Mouse (Mus musculus) E14TG2a.4 (cell line): ENCODE results near the gene Rrbp1.

Source experiments
- CTCF ChIP-seq: conservative IDR thresholded peaks from 2 replicates; pipeline ENCODE4 v1.5.1; 2014; ENCODE audit warnings: low read length
- NANOG ChIP-seq: IDR thresholded peaks from 2 replicates; pipeline ENCODE4 v1.6.1; 2014; ENCODE audit warnings: borderline replicate concordance, low read length, mixed read lengths
- POU5F1 ChIP-seq: IDR thresholded peaks from 2 replicates; pipeline ENCODE4 v1.6.1; 2014; ENCODE audit warnings: low read length, borderline replicate concordance

- TF ChIP-seq CTCF (no peak), NANOG (no peak), POU5F1 (no peak)
Observed at GRCm38 (mm10) chr2:144014051-144014450, 3.0 kb upstream of the Rrbp1 start.
